Mouse (Mus musculus): ENCODE data around the gene Prkch.
A peak's percentile ranks its signal among the peaks of the same experiment; 100 is the strongest.
"Not testable (repeated sequence)": the region's sequence is repeated elsewhere in the genome, so short reads cannot be mapped to it uniquely, and the experiment has no call there.

The Prkch gene

GRCm38 (mm10) chr12:73584610-73585240 is at the start of gene Prkch:
Prkch (plus strand) TSS chr12:73584796.
- peak; percentile 67 for DNase-seq (ENCODE audit: low spot score)

- no peak for DNase-seq (ENCODE audit: low spot score)
Observed at GRCm38 (mm10) chr12:73537499-73538138, 47.0 kb upstream of the Prkch start.

DNA sequence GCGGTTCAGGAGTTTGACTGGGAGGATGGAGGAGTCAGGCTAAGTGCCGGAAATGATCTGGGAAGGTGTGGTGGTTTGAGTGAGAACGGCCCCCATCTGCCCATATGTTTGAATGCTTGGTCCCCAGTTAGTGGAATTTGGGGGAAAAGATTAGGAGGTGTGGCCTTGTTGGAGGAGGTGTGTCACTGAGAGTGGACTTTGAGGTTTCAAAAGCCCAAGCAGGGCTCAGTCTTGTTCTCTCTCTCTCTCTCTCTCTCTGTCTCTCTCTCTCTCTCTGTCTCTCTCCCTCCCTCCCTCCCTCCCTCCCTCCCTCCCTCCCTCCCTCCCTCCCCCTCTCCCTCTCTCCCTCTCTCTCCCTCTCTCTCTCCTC is 46.5 kb upstream of the Prkch start:
- DNase-seq (ENCODE audit: low spot score) = not testable (repeated sequence)

DNA sequence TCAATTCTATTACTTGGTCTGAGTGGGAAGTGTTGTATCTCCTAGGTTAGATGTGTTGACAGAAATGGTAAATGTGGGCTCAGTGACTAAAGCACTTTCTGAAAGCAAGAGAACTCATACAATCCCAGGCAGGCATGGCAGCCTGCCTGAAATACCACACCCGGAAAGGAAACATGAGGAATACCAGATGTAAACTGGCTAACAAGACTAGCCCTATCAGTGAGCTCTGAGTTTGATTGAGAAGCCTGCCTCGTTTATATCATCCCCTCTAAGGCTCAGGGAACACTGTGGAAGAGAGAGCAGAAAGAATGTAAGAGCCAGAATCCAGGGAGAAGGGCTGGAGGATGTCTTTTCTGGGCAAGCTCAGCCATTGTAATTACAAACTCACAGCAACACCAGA is 45.4 kb upstream of the Prkch start:
- DNase-seq (ENCODE audit: low spot score) = no peak

- DNase-seq (ENCODE audit: low spot score) = no peak
Observed at GRCm38 (mm10) chr12:73540402-73540801, 44.2 kb upstream of the Prkch start.

DNA sequence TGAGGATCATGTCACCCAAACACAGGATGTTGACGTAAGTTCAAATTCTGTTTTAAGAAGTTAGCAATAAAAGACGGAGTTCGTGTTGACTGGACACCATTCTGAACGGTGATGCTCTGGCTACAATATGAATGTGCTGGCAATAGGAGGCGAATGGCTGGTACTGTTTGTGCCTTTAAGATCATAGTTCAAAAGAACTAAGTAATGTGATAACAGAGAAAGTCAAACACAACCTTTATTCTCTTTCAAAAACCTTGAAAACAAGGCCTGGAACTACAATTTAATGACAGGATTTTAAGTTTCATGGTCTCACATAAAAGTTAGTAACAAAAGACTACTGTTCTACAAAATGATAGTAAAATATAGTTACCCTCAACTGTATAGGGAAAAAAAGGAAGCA is 41.4 kb upstream of the Prkch start:
- DNase-seq (ENCODE audit: low spot score) = no peak

DNA sequence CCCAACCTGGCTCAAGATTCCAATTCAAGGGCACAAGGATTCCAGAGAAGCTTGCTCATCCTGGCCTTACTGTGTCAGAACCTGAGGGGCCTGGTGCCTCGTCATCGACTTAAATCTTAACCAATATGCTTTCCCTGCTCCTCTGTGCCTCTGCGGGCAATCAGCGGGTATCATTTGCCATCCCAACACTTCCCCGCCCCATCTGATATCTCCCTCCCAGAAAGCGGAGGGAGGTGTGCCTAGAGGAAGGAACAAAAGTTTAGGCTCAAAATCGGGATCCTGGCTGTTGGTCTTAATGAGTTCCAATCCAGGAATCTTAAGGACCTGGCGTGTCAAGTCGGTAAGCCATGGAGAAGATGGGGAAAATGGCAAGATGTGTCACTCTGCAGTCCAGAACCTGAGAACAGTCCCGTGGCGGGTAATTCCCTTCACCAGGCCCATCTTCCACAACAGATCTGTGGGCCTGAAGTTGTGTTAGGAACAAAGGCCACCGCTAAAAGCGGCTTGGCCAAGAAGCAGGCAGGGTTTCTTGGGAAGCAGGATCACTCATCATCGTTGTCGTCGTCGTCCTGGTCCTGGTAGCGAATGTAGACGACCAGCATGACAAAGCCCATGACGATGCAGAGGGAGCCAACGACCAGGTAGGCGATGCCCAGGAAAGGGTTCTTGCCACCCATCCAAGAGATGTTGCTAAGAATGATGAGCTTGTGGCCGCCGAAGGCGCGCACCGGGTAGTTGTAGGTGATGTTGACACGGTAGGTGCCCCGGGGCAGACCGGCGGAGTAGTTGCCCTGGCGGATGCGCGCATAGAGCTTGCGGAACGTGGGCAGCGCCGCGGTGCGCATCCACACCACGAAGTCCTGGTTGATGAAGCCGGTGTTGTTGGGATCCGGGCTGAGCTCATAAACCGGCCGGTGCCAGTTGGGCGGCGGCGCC is 39.6 kb upstream of the Prkch start:
- no peak for DNase-seq (ENCODE audit: low spot score)

GRCm38 (mm10) chr12:73545672-73546085 is 38.9 kb upstream of the Prkch start:
- DNase-seq (ENCODE audit: low spot score) = no peak

DNA sequence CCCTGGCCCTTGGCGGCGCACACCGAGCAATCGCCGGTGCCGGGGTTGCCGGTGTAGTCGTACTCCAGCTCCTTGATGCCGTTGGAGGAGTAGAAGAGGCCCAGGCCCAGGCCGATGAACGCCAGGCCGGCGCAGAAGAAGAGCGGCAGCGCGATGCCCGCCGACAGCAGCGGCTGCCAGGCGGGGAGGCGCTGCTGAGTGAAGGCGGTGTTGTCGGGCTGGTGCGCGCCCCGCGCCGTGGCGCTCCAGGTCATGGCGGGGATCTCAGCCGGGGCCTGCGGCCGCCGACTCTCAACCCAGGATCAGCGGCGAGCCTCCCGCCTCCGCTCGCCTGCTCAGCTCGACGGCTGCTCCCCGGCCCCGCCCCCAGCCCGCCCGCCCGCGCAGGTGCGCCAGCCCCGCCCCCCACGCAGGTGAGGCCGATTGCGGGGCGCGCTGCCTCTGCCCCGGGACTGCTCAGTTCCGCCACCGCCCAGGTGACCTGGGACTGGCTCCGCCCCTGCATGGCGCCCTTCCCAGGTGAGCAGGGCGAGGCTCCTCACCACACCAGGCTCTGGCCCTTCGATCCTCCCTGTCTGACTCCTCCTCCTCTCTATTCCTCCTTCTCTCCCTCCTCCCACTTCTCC is 38.4 kb upstream of the Prkch start, which contains the start of gene Tmem30b:
Gene Tmem30b, minus strand, starts transcription at position 307 of the 626 bp plus-strand sequence.
- no peak for DNase-seq (ENCODE audit: low spot score)

GRCm38 (mm10) chr12:73547646-73548045 is 37.0 kb upstream of the Prkch start:
- no peak for DNase-seq (ENCODE audit: low spot score)

- DNase-seq (ENCODE audit: low spot score) = no peak
Observed at GRCm38 (mm10) chr12:73548259-73548658, 36.3 kb upstream of the Prkch start.

GRCm38 (mm10) chr12:73554155-73554554 is 30.4 kb upstream of the Prkch start:
- no peak for DNase-seq (ENCODE audit: low spot score)

- no peak for DNase-seq (ENCODE audit: low spot score)
Observed at GRCm38 (mm10) chr12:73558525-73559195, 25.9 kb upstream of the Prkch start.

DNA sequence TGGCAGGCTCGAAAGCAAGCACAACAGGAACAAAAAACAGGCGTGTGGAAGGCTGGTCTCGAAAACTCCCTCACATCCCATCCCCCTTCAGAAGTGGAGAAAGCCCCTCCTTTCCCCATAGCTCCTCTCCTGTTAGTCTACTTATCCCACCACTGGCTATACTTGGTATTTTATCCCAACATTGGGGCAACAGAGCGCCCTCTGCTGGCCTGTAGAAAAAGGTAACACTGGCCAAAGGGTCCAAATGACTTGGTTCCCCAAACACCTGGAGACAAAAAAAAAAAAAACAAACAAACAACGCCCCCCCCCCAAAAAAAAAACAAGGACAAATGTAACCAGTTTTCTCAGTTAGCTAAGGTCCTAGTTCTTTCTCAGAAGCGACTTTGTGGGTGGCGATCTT is 24.5 kb upstream of the Prkch start:
- no peak for DNase-seq (ENCODE audit: low spot score)

DNA sequence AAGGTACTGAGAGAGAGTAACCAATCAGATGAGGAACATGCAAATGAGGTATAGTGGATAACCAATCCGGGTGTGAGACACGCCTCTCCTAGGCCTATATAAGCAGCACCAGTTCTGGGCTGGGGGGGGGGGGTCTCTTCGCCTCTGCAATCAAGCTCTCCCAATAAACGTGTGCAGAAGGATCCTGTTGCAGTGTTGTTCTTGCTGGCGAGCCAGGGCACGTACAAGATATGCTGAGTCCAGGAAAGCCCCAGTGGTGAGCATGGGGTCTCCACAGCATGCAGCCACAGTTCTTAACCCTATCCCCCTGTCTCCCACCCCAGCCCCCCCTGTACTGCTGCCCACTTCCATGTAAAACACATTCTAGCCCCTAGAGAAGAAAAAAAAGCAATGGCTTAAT is 21.5 kb upstream of the Prkch start:
- not testable (repeated sequence) for DNase-seq (ENCODE audit: low spot score)

GRCm38 (mm10) chr12:73564176-73564575 is 20.4 kb upstream of the Prkch start:
- DNase-seq (ENCODE audit: low spot score) = no peak

- DNase-seq (ENCODE audit: low spot score) = no peak
Observed at GRCm38 (mm10) chr12:73564795-73565619, 19.6 kb upstream of the Prkch start.

- no peak for DNase-seq (ENCODE audit: low spot score)
Observed at GRCm38 (mm10) chr12:73565620-73565969, 19.0 kb upstream of the Prkch start.

DNA sequence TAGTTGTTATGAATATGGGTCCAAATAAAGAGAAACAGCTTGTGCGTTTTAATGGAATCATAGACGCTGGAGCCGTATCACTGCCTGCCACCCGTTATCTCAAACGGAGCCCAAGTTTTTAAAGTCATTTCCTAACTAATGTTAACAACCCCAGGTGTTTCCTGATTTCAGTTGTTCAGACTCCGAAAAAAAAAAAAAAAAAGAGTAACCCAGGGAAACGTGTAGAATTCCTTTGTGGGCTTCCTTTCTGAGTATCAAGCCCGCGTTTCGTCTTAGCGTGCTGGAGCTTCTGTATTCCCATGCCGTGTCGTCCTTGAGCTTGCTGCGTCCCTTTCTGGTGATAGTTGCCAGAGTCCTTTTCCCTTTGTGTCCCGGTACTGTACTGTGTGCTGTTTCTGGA is 10.0 kb upstream of the Prkch start:
- DNase-seq (ENCODE audit: low spot score) = no peak

GRCm38 (mm10) chr12:73578141-73578540 is 6.5 kb upstream of the Prkch start:
- no peak for DNase-seq (ENCODE audit: low spot score)

- DNase-seq (ENCODE audit: low spot score) = no peak
Observed at GRCm38 (mm10) chr12:73580811-73581210, 3.8 kb upstream of the Prkch start.

Data from ovary, postnatal 10 days (tissue).